Mouse (Mus musculus) midbrain, embryonic 14.5 days (tissue): ENCODE results near the gene Lss. TPM values are rescaled to one million over a fixed set of nuclear protein-coding genes. Genes with fewer than 3 reads are reported as not detected.

Experiments
- ATAC-seq: fragments of 200-750 bp; cut with Nextera tagmentation; 2 replicates; pipeline ENCODE4 v1.8.0; 2017; ENCODE audit warnings: moderate number of reproducible peaks, moderate library complexity; ENCODE audit not compliant: low FRiP score, low TSS enrichment
- DNase-seq: peaks from one replicate; pipeline ENCODE4 v3.0.0-alpha.2; 2015
- H3K27ac ChIP-seq: fragments of 300-500 bp; sonication (generic); replicated peaks from 2 replicates; pipeline ENCODE4 v1.5.1; 2014; ENCODE audit warnings: mild to moderate bottlenecking, low read depth, low read length, moderate library complexity
- H3K27me3 ChIP-seq: fragments of 300-500 bp; sonication (generic); 2 replicates; pipeline ENCODE4 v1.6.1; 2014; ENCODE audit warnings: low read length, control low read depth, mixed read lengths; ENCODE audit not compliant: control insufficient read depth, insufficient read depth
- H3K36me3 ChIP-seq: fragments of 300-500 bp; sonication (generic); 2 replicates; pipeline ENCODE4 v1.6.1; 2014; ENCODE audit warnings: low read length, control low read depth; ENCODE audit not compliant: control insufficient read depth, insufficient read depth
- H3K4me1 ChIP-seq: fragments of 300-500 bp; sonication (generic); 2 replicates; pipeline ENCODE4 v1.6.1; 2014; ENCODE audit warnings: mild to moderate bottlenecking, antibody characterized with exemption, low read length, control low read depth; ENCODE audit not compliant: control insufficient read depth, insufficient read depth
- H3K4me2 ChIP-seq: fragments of 300-500 bp; sonication (generic); 2 replicates; pipeline ENCODE4 v1.6.1; 2014; ENCODE audit warnings: mild to moderate bottlenecking, low read length, moderate library complexity
- H3K4me3 ChIP-seq: fragments of 300-500 bp; sonication (generic); replicated peaks from 2 replicates; pipeline ENCODE4 v1.5.1; 2014; ENCODE audit warnings: low read depth, low read length
- H3K9ac ChIP-seq: fragments of 300-500 bp; sonication (generic); replicated peaks from 2 replicates; pipeline ENCODE4 v1.6.1; 2014; ENCODE audit warnings: mild to moderate bottlenecking, low read length, moderate library complexity
- H3K9me3 ChIP-seq: fragments of 300-500 bp; sonication (generic); 2 replicates; pipeline ENCODE4 v1.6.1; 2016; ENCODE audit warnings: low read length, control low read depth, mixed read lengths; ENCODE audit not compliant: control insufficient read depth
- WGBS: fragments of 180-500 bp; shearing (Covaris S2); extraction: QIAGEN DNeasy Blood & Tissue Kit; methylation state at CpG from one replicate; pipeline ENCODE4 v1.1.7; 2014; 5-methylcytosine and 5-hydroxymethylcytosine counted together
- polyA plus RNA-seq: library from polyadenylated mRNA; unstranded; fragments of >200 nt; fragmentation: Nextera tagmentation; extraction: Ambion mirVana; gene quantifications from 2 replicates; pipeline ENCODE4 v1.2.1, GENCODE M21; 2014

The Lss gene
- polyA plus RNA-seq, 1 experiment from 2014 or later, result 45.9 TPM

DNA sequence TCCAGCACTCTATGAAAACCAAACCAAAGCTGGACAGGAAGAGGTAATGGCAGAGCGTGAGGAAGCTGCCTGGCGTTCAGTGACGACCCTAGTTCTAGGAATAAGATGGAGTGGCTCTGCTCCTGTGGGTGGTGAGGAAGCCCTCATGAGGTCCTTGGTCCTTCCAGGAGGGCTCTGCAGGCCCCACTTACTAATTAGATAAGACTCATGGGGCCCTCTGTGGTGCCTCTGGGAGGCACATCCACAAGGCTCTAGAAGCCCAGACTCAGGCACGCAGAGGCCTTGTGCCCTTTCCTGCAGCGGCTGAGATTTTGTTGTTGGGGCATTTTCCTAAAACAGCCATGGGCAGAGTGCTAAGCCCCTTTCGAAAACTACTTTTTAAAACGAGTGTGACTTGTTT lies 25.5 kb upstream of the Lss start:
- DNase-seq (no peak), ATAC-seq (no peak)
- peaks cover 93% of the 10 kb centered on the region for H3K36me3 ChIP-seq
- no peak overlapping the region for H3K4me3 ChIP-seq
- no peak overlapping the region for H3K27ac ChIP-seq
- WGBS, result 95% methylated on average over 7 of the region's 7 CpGs
- H3K4me2 ChIP-seq, result no peak overlapping the region
- H3K4me1 ChIP-seq, result no peaks in the 10 kb centered on the region
- no peak overlapping the region for H3K9ac ChIP-seq
- no peaks in the 10 kb centered on the region for H3K27me3 ChIP-seq
- no peaks in the 10 kb centered on the region for H3K9me3 ChIP-seq

DNA sequence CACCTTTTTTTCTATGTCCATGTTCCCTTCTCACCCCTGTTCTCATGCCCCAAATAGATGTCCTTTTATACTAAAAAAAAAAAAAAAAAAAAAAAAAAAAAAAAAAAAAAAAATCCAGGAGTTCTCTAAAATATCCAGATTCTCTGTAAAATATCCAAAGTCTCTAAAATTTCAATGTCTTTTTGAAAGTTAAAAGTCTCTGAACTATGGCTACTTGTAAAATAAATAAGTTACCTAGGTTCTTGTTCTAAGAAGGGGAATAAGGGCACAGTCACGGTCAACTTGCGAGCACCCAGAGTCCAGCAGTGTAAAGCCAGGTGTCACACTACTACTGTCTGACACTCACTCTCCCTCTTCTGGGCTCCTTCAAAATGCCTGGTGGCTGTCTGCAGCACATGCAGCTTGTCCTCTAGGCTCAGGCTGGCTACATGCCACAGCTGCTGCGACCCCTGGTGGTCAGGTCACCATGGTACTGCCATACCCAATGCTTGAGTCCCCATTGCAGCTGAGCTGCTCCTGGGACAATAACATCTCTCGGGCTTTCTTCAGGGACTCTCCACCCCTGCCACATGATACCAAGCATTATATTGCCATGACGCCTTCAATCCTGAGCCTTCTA lies 18.3 kb upstream of the Lss start:
- ATAC-seq, result no peak
- no peak overlapping the region for H3K9ac ChIP-seq
- H3K9me3 ChIP-seq, result no peaks in the 10 kb centered on the region
- H3K36me3 ChIP-seq, result peaks cover 69% of the 10 kb centered on the region
- H3K27ac ChIP-seq, result no peak overlapping the region
- H3K27me3 ChIP-seq, result no peaks in the 10 kb centered on the region
- no peak overlapping the region for H3K4me3 ChIP-seq
- 44% methylated on average over 5 of the region's 5 CpGs for WGBS
- DNase-seq, result peak; percentile 84
- H3K4me2 ChIP-seq, result no peak overlapping the region
- H3K4me1 ChIP-seq, result no peaks in the 10 kb centered on the region

DNA sequence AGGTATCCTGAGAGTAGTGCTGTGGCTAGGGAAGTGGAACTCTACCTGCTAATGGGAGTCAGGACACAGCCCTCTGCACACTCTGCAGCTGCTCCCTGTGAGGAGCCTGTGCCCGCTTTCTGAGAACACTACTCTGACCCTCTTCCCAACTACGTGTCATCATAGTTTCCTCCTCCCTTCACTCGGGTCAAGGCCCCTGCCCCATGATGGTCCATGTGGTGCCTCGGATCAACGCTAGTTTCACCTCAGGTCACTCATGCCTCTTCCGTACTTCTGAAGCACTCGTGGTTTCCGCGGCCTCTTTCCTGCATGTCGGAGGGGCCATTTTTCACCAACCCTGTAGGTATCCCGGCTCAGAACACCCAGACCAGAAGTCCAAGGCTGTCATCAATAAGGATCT lies 466 bp upstream of the Lss start:
- Histone ChIP-seq H3K27me3 (no peaks in the 10 kb centered on the region), H3K4me1 (peaks cover 22% of the 10 kb centered on the region), H3K4me2 (peak overlapping the region; percentile 74), H3K4me3 (peak overlapping the region; percentile 73), H3K27ac (peak overlapping the region; percentile 60; the same call in 1 of the 2 replicates), H3K36me3 (peaks cover 28% of the 10 kb centered on the region), H3K9ac (peak overlapping the region; percentile 59; the same call in 1 of the 2 replicates), H3K9me3 (no peaks in the 10 kb centered on the region)
- ATAC-seq (no peak; the same call in 1 of the 2 replicates), DNase-seq (no peak)
- WGBS, result 0% methylated on average over 11 of the region's 11 CpGs

DNA sequence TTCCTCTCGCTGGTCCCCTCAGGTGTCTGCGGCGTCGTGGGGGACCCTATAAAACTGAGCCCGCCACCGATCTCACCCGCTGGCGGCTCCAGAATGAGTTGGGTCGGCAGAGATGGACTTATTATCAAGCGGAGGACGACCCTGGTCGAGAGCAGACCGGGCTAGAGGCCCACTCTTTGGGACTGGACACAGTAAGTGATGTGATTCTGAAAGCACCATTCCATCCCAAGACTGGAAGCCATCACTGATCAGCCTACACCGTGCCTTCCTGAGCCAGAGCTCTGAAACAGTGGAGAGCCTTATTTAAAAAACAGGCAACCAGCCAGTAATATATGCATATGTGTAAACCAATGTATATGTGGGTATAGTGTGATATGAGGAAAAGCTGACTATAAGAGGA lies 440 bp downstream of the Lss start:
- H3K4me2 ChIP-seq, result peak overlapping the region; percentile 74
- H3K9me3 ChIP-seq, result no peaks in the 10 kb centered on the region
- peaks cover 37% of the 10 kb centered on the region for H3K36me3 ChIP-seq
- peaks cover 22% of the 10 kb centered on the region for H3K4me1 ChIP-seq
- H3K27me3 ChIP-seq, result no peaks in the 10 kb centered on the region
- H3K4me3 ChIP-seq, result peak overlapping the region; percentile 73
- H3K27ac ChIP-seq, result peak overlapping the region; percentile 83
- peak overlapping the region; percentile 68 for H3K9ac ChIP-seq
- no peak for DNase-seq
- no peak for ATAC-seq
- WGBS, result 1% methylated on average over 14 of the region's 14 CpGs

DNA sequence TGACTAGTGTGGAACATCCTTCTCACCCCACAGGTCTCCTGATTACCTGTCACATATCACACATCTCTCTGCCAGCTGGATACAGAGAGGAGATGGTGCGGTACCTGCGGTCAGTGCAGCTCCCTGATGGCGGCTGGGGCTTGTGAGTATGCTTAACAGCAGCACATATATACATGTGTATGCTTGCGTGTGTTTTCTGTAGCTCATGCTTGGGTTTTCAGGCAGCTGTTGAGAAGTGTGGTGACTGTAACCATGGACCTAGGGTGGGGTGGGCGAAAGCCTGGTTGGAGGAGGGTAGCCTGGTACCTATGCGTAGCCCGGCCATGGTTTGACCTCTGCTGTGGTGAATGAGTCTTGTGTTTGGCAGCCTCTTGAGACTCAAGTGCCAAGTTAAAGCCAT lies 4.1 kb downstream of the Lss start:
- no peaks in the 10 kb centered on the region for H3K27me3 ChIP-seq
- ATAC-seq (no peak), DNase-seq (no peak)
- no peak overlapping the region for H3K27ac ChIP-seq
- peaks cover 22% of the 10 kb centered on the region for H3K4me1 ChIP-seq
- no peak overlapping the region for H3K4me2 ChIP-seq
- H3K9ac ChIP-seq, result no peak overlapping the region
- WGBS, result 97% methylated on average over 7 of the region's 7 CpGs
- H3K9me3 ChIP-seq, result no peaks in the 10 kb centered on the region
- peaks cover 74% of the 10 kb centered on the region for H3K36me3 ChIP-seq
- H3K4me3 ChIP-seq, result no peak overlapping the region

DNA sequence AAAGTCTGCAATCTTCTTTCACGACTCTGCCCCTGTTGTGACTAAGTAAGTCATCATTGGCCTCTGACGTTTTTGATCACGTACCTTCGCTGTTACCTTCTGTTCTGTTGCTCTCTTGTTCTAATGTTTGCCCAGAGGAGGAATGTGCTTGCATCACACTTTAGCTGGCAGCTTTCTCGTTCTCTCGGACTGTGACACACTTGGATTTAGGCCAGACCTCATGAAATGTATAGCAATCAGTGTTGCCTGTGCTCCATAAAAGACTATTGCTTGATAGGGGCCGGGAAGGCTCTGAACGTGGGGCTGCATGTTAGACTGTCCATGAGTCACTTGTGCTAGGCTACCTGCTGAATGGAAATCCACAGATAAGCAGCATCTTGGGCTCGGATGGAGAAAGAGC lies 6.2 kb downstream of the Lss start:
- ATAC-seq, result no peak

DNA sequence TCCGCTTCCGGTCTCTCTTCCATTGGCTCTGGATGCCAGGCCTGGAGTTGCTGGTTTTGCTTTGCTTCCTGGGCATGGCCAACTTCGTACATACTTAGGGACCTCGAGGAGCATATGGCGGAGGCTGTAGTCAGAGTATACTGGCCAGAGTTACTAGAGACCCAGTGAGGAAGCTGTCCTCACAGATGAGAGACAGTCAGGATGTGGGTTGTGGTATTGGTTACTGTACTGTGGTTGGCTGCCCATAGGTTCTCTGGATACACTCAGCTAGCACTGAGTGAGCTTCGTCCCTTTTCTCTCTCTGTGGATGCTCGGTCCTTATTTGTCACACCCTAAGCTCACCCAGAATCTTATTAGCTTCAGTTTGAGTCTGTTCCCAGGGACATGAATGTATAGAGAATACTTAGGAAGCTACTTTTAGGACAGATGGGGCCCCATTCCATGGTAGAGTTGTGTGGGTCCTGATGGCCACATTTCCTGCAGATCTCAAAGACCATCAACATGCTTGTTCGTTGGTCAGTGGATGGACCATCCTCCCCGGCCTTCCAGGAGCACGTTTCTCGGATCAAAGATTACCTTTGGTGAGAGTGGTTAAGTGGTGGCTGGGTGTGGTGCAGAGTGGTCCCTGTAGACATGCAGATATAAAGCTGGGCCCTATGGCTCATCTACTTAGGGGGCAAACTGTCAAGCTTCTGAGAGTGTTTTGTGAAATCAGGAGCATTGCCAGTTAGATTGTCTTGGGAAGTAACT lies 10.1 kb downstream of the Lss start:
- Histone ChIP-seq H3K36me3 (peaks cover 100% of the 10 kb centered on the region), H3K27me3 (no peaks in the 10 kb centered on the region), H3K4me3 (no peak overlapping the region), H3K9me3 (no peaks in the 10 kb centered on the region), H3K9ac (no peak overlapping the region), H3K27ac (no peak overlapping the region), H3K4me1 (no peaks in the 10 kb centered on the region), H3K4me2 (no peak overlapping the region)
- DNase-seq (no peak), ATAC-seq (no peak)
- 96% methylated on average over 11 of the region's 11 CpGs for WGBS

More for the DNA sequence above, 6.2 kb downstream of the Lss start:
- peaks cover 95% of the 10 kb centered on the region for H3K36me3 ChIP-seq
- no peaks in the 10 kb centered on the region for H3K9me3 ChIP-seq
- H3K4me1 ChIP-seq, result peaks cover 12% of the 10 kb centered on the region; the same call in 1 of the 2 replicates
- H3K4me3 ChIP-seq, result no peak overlapping the region
- no peak overlapping the region for H3K9ac ChIP-seq
- H3K27ac ChIP-seq, result no peak overlapping the region
- H3K4me2 ChIP-seq, result no peak overlapping the region
- 84% methylated on average over 9 of the region's 9 CpGs for WGBS
- H3K27me3 ChIP-seq, result no peaks in the 10 kb centered on the region
- DNase-seq, result no peak

DNA sequence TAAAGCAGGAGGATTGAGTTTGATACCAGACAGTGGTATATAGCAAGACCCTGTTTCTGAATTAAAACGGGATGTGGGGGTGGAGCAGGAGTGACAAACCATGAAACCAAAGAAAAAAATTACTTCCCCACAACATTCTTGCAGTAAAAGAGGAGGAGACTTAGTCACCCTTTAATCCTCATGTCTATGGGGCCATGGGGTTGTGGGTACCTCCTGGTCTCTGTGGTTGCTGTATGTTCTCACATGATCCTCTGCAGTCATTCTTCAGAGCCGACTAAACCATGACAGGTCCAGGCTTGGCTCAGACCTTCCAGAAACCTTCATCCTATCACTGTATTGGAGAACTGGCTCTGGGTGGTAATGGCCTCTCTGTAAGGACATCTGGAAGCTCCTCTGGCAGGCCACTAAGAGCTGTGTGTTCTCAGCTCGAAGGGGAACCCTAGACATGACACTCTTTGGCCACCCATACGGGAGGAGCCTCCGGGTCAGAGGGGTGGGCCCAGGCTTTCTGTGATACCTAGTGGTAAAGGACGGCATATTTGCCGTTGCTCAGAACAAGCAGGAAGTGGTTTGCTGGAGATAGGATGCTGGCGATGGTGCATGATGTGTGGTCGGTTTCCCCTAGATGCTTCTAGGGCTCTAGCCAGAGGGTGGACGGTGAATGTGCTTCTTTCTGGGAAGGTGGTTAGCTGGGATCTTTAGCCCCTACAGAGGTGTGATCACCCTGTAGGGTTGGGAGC lies 11.4 kb downstream of the Lss start:
- WGBS, result 92% methylated on average over 10 of the region's 10 CpGs
- H3K27me3 ChIP-seq, result no peaks in the 10 kb centered on the region
- DNase-seq, result no peak
- no peak overlapping the region for H3K27ac ChIP-seq
- H3K4me2 ChIP-seq, result no peak overlapping the region
- ATAC-seq, result no peak
- H3K9me3 ChIP-seq, result no peaks in the 10 kb centered on the region
- no peak overlapping the region for H3K9ac ChIP-seq
- no peak overlapping the region for H3K4me3 ChIP-seq
- peaks cover 100% of the 10 kb centered on the region for H3K36me3 ChIP-seq
- H3K4me1 ChIP-seq, result no peaks in the 10 kb centered on the region
